Mouse (Mus musculus) megakaryocyte, adult 5-6 weeks (primary cell): ENCODE data around the gene Atp1a4. TPM values are rescaled to one million over a fixed set of nuclear protein-coding genes. Genes with fewer than 3 reads are reported as not detected.

Source experiments
- ATAC-seq: 2 replicates; pipeline ENCODE4 v1.8.0; 2016; ENCODE audit warnings: mild to moderate bottlenecking, inconsistent platforms; ENCODE audit not compliant: poor library complexity, severe bottlenecking
- total RNA-seq, 2 experiments: library from RNA; stranded (forward) in 1 of 2; stranded (reverse) in 1 of 2; fragments of 153-499, 151-499 nt in 1 of 2; fragments of 221-1000, 200-1000 nt in 1 of 2; gene quantifications; 2 replicates each; pipeline versions ENCODE4 v1.2.3 to v1.2.4; 2015 to 2017

Atp1a4 gene
- total RNA-seq (2015) (not detected in 2 replicates), total RNA-seq (2017) (not detected in 2 replicates)

DNA sequence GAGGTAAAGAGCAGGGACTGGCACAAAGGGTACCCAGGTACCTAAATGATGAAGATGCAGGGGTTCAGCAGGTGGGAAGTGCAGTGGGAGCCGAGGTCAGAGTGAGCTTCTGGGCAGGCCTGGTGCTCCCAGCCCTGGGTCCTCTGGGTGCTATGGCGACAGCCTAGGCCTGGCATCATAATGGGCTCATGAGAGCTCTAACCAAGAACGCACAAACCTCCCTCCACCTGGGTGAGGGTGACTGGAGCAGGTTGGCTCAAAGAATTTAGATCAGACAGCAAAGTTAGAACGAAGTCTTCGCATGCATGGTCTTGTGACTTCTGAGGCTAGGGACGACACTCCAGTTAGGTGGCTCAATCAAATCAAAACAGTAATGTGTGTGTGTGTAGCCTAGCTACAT, at the start of gene Atp1a4:
Gene Atp1a4 (minus strand): TSS at position 101 of the 400 bp plus-strand sequence.
- ATAC-seq, result no peak

DNA sequence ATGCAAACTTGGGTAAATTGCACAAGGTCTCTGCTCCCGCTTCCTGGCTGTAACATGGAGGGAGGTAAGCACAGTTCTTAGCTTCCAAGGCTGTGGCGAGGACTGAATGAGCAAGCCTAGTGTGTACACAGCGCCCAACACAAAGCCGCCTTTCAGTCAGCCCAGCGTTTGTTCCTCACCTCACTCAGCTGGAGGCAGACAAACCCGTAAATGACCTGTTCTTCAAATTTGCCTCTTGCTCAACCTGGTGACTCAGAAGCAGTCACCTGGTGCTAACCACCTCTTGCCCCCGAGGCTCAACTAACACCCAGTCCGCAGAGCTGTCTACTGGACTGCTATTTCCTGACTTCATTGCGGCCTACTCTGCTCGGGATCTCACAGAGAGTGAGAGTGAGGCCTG, 49.7 kb upstream of the Atp1a4 start:
- ATAC-seq, result no peak

GRCm38 (mm10) chr1:172306885-172307284, 48.7 kb upstream of the Atp1a4 start:
- no peak for ATAC-seq

- peak; percentile 50 for ATAC-seq
Measured at GRCm38 (mm10) chr1:172306196-172306595, 48.0 kb upstream of the Atp1a4 start.

GRCm38 (mm10) chr1:172305635-172306034, 47.4 kb upstream of the Atp1a4 start:
- ATAC-seq, result no peak

DNA sequence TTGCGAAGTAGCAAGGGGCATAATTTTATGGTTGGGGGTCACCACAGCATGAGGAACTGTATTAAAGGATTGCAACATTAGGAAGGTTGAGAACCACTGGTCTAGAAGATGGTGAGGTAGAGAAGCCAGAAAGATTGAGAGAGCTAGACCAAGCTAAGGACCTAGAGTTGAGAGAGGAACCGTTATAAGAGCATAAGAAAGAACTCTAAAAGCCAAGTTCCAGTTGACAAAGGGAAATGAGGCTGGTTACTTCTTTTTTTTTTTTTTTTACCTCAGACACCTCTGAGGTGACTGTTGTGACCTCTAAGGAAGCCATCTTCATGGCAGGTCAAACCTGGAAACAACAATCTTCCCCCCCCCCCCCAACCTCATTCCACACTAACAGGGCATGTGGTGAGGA, 46.9 kb upstream of the Atp1a4 start:
- no peak for ATAC-seq

DNA sequence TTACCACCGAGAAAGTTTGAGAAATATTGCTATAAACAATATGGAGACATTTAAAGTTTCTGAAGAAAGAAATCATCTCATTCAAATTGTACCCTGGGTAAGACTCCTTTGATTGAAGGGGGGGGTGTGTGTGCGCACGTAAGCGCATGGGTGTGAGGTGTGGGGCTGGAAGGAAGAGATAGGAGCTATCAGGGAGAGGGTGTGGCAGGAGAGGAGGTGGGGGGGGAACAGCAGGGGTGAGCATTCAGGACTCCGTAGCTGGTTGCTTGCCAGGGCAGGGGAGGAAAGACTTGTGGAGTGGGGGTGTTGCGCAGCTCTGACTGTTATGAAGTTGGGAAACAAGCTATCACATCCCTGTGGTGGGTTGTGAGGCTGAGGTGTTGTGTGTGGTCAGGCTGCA, 46.2 kb upstream of the Atp1a4 start:
- no peak for ATAC-seq

DNA sequence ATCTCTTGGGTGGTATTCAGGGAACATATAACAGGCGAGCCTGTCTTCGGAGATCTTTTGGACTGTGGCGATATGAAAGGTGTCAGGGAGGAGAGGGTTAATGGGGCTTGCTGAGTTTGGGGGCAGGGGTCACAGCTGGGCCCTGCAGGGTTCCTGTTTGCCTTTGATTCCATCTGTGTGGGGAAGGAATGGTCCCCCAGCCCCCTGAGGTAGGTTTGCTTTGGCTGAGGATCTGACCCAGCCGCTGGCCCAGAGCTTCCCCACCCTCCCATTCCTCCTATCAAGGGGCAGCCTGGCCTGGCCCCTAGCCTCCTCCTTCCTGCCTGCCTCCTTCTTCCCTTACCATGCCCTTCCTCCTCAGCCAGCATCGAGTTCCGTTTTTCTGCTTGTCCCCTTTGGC, 44.6 kb upstream of the Atp1a4 start:
- ATAC-seq, result no peak

DNA sequence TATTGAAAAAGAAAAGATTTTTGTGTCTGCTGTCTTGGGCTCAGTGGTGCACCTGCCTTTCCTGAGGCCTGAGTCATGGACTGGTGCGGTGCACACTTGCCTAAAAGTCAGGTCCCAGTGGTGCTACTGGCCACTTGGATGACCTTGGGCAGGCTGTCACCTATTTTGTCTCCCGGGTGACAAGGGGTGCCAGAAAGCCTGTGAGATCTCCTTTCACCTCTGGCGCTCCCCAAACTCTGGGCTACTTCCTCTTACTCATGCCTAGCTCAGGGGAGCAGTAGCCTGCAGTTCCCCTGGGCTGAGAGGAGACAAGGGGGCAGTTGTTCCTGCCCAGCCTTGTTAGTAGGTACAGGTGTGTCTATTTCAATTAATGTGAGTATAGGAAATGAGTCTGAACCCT, 44.1 kb upstream of the Atp1a4 start:
- peak; percentile 43; the same call in 1 of the 2 replicates for ATAC-seq

DNA sequence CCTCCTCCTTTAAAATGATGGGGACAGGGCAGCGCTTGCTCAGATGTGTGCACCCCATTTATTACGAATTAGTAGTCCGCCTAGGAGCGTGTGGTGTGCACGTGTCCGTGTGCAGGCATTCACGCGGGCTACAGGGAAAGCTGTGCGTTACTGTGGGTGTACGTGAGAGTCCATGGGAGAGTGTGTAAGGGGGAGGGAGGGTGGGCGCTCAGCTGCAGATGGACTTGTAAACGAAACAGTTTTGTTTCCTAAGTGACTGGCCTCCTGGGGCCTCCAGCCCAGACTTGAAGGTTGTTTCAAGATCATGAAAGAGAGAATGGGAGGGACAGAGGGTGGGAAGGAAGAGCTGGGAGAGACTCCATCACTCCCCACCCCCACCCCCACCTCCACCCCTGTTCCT, 43.0 kb upstream of the Atp1a4 start:
- no peak for ATAC-seq

DNA sequence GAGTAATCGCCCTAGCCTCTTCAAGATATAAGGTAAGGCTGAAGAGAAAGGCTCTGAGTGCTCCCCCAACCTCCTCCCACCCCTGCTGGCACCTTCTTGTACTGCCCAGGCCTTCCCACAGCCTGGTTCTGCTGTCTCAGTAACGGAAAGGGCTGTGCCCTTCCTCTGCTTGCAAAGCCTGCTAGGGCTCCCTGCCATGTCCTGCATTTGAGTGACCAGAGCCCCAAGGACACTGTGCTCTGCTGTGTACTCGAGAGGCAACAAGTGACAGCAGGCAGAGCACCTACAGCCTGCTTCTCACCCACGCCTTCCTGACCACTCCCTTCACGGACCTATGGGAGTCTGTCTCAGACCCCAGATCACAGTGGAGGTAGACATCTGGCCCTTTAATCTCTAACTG, 42.0 kb upstream of the Atp1a4 start:
- ATAC-seq, result no peak

GRCm38 (mm10) chr1:172299528-172299927, 41.3 kb upstream of the Atp1a4 start:
- ATAC-seq, result no peak

DNA sequence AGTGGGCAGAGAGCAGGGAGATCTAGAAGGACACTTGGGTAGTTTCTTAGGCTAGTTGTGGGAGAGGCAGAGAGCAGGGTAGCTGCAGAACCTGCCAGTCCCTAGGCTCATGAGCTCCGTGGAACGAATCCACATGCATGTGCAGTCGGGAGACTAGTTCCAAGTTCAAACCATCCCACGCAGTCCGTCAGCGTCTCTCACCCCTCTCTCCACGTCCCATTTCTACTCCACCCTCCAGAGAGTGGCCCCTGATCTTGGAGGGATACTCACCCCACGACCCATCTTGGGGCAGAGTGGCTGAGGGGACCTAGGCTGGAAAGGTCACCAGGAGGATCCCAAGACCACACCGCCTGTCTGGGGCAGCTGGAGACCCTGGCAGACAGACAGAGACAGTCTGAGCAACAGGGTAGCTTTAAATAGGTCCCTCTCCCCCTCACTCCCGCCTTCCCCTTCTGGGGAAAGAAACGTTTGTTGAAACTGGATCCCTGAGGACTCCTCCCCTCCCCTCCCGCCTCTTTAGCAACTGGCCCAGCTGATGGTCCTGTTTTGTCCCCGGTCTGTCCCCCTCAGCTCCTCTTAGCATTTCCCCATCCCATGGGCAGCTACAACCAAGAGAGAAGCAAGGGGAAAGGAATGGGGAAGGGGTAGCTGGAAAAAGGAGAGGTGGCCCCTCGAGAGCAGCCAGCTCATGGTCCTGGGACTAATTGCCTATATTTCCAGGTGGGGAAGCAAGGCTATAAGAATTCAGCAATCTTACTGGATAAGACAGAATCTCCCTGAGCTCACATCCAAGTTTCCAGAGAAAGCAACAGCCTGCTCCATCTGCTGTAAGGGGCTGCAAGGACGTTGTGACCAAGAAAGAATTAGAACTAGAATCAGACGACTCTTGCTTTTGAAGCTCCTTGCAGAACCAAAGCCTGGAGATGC, 39.7 kb upstream of the Atp1a4 start, which contains the start of gene Atp1a2:
Gene Atp1a2 (minus strand): TSS at position 454 of the 927 bp plus-strand sequence.
- no peak for ATAC-seq

DNA sequence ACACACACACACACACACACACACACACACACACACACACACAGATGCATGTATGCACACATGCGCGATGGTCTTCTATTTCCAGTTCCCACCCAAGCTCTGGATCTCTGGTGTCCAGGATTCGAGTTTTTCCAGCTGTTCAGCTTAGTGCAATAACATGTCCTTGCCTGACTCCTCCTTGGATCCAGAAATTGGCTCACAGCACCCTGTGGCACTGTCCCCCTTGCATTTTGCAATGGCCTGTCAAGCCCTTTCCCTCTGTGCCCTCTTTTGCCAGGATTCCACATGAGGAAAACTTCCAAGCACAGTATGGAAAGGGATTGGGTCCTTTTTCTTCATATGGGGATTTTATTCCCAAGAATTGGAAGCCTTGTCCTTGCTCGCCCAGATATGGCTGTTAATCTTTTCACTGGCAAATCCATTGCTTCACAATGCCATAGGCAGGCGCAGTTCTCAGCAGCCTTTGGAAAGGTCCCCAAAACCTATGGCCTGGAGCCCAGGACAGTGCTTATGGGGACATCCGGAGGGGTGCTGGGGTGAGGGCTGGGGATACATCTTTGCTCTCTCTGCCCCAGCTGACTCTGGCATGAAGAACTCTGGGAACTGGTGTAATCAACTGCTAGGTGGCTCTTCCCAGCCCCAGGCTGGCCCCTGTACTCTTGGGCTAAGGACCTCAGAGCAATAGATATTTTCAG, 38.7 kb upstream of the Atp1a4 start:
- ATAC-seq, result no peak

DNA sequence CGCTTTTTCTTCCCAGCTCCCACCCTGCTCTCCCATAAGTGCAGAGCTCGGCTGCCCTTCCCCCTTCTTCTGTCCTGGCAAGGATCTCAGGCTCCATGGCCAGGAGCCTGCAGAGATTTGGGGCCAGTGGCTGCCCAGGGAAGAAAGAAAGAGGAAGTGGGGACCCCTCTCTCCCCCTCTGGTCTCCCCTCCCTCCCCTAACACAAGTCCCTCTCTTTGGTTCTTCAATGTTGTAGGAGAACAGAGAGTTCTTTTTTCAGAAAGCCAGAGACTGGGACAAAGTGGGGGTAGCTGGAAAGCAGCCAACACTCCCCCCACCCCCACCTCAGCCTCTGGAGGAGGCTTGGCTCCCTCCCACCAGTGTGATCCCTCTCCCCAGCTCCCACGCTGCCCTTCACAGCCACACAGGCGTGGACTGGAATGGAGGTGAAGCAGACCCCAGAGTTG, 37.6 kb upstream of the Atp1a4 start:
- no peak for ATAC-seq

DNA sequence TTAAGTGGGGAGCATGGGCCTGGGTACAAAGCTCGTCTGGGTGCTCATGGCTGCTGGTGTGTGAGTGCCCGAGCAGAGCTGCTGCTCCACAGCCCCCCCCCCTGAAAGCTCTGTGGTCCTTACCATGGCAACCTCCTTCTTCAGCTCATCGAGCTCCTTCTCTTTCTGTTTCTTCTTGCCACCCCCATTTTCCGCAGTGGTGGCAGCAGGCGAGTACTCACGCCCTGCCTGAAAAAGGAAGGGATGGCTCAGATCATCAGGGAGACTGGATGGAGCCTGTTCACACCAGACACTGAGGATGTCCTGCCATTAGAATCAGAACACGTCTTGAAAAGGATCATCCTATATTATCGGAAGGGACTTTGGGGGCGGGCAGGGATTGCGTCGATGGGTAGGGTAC, 35.2 kb upstream of the Atp1a4 start:
- no peak for ATAC-seq

GRCm38 (mm10) chr1:172292880-172293279, 34.7 kb upstream of the Atp1a4 start:
- ATAC-seq, result no peak

GRCm38 (mm10) chr1:172289617-172289946, 31.4 kb upstream of the Atp1a4 start:
- no peak for ATAC-seq

GRCm38 (mm10) chr1:172288900-172289616, 30.8 kb upstream of the Atp1a4 start:
- no peak for ATAC-seq

GRCm38 (mm10) chr1:172286740-172287139, 28.5 kb upstream of the Atp1a4 start:
- no peak for ATAC-seq

DNA sequence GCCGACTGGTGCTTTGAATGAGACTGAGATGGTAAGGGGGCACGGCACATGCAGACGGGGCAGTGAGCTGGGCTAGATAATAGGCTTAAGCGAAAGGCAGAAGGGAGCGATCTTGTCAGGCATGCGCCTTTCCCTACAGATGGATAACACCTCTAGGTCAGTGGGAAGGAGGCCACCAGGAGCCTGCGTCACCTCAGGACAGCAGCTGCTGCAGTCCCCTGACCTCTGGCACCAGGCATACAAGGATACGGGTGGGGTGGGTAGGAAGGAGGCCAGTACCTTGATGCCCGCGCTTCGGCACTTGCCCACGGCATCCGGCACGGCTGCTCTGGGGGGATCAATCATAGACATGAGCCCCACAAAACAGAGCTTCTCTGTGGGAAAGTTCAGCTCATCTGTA, 26.0 kb upstream of the Atp1a4 start:
- ATAC-seq, result no peak
